Mouse (Mus musculus): Measurements from ENCODE around the gene Ntng2.

- TF ChIP-seq POLR2A (IDR thresholded peaks at IDR 0.05; ENCODE audit: extremely low read depth, insufficient read depth, low read length) = no peak
- no peak for TF ChIP-seq CTCF (IDR thresholded peaks at IDR 0.05; ENCODE audit: extremely low read depth, insufficient read depth, low read length)
These were observed 34.0 kb downstream of the Ntng2 start for GRCm38 (mm10) chr2:29218831-29219230.

Data from cortical plate, adult 2 months (tissue).